Mouse (Mus musculus) liver, postnatal 0 days (tissue): ENCODE data around the gene Tram1l1. TPM values are rescaled to one million over a fixed set of nuclear protein-coding genes. Genes with fewer than 3 reads are reported as not detected.
A peak's percentile ranks its signal among the peaks of the same experiment; 100 is the strongest.
"Not testable (repeated sequence)": the region's sequence is repeated elsewhere in the genome, so short reads cannot be mapped to it uniquely, and the experiment has no call there.

Experiments
- ATAC-seq: fragments of 200-750 bp; cut with Nextera tagmentation; 2 replicates; pipeline ENCODE4 v1.8.0; 2017; ENCODE audit warnings: mild to moderate bottlenecking, moderate library complexity
- DNase-seq: peaks from one replicate; pipeline ENCODE4 v3.0.0-alpha.2; 2016
- H3K27ac ChIP-seq: fragments of 300-500 bp; sonication (generic); 2 replicates; pipeline ENCODE4 v1.5.1; 2014; ENCODE audit warnings: antibody characterized with exemption, moderate library complexity, mild to moderate bottlenecking, low read depth
- H3K27me3 ChIP-seq: fragments of 300-500 bp; sonication (generic); 2 replicates; pipeline ENCODE4 v1.6.1; 2014; ENCODE audit warnings: low read length, control low read depth, mixed read lengths; ENCODE audit not compliant: insufficient read depth
- H3K36me3 ChIP-seq: fragments of 300-500 bp; sonication (generic); replicated peaks from 2 replicates; pipeline ENCODE4 v1.6.1; 2014; ENCODE audit warnings: mild to moderate bottlenecking, control low read depth, low read length, moderate library complexity, mixed read lengths; ENCODE audit not compliant: insufficient read depth
- H3K4me1 ChIP-seq: fragments of 300-500 bp; sonication (generic); 2 replicates; pipeline ENCODE4 v1.6.1; 2014; ENCODE audit warnings: antibody characterized with exemption, mild to moderate bottlenecking, control low read depth; ENCODE audit not compliant: insufficient read depth
- H3K4me2 ChIP-seq: fragments of 300-500 bp; sonication (generic); 2 replicates; pipeline ENCODE4 v1.6.1; 2014; ENCODE audit warnings: low read depth, mild to moderate bottlenecking, low read length, moderate library complexity, mixed read lengths
- H3K4me3 ChIP-seq: fragments of 300-500 bp; sonication (generic); 2 replicates; pipeline ENCODE4 v1.5.1; 2014; ENCODE audit warnings: low read depth, low read length
- H3K9ac ChIP-seq: fragments of 300-500 bp; sonication (generic); replicated peaks from 2 replicates; pipeline ENCODE4 v1.6.1; 2014; ENCODE audit warnings: mild to moderate bottlenecking, moderate library complexity
- H3K9me3 ChIP-seq: fragments of 300-500 bp; sonication (generic); 2 replicates; pipeline ENCODE4 v1.6.1; 2016; ENCODE audit warnings: mild to moderate bottlenecking, control low read depth, low read length, mixed read lengths
- CTCF ChIP-seq: sonication (generic); IDR thresholded peaks from 2 replicates; pipeline ENCODE4 v1.5.1; 2016; ENCODE audit warnings: antibody characterized with exemption, low read depth
- EP300 ChIP-seq: IDR thresholded peaks from 2 replicates; pipeline ENCODE4 v1.6.1; 2016; ENCODE audit warnings: antibody characterized with exemption, low read depth, mild to moderate bottlenecking
- WGBS: fragments of 180-500 bp; shearing (Covaris S2); extraction: QIAGEN DNeasy Blood & Tissue Kit; methylation state at CpG from one replicate; pipeline ENCODE4 v1.1.7; 2014; ENCODE audit not compliant: insufficient replicate concordance; 5-methylcytosine and 5-hydroxymethylcytosine counted together
- polyA plus RNA-seq: library from polyadenylated mRNA; unstranded; fragments of >200 nt; fragmentation: Nextera tagmentation; extraction: Ambion mirVana; gene quantifications from 2 replicates; pipeline ENCODE4 v1.2.1, GENCODE M21; 2015

The Tram1l1 gene
- polyA plus RNA-seq, result 0.05 and 0.08 TPM in 2 replicates

- H3K9ac ChIP-seq, result no peak within 1 kb of the TSS
- no peak within 1 kb of the TSS for H3K27ac ChIP-seq
- no peak for ATAC-seq
- TF ChIP-seq CTCF (no peak), EP300 (no peak)
- H3K4me2 ChIP-seq, result peak within 1 kb of the TSS; percentile 66
- 8% methylated on average over 53 of the region's 53 CpGs for WGBS
- H3K4me1 ChIP-seq, result no peaks in the 10 kb centered on the region
- no peaks in the 10 kb centered on the region for H3K36me3 ChIP-seq
- H3K9me3 ChIP-seq, result no peaks in the 10 kb centered on the region
- peak; percentile 23 for DNase-seq
- H3K27me3 ChIP-seq, result 0 out of 2 replicates have a peak, but pooled peaks cover 4% of the 10 kb centered on the region
- peak within 1 kb of the TSS; percentile 46 for H3K4me3 ChIP-seq
Observed at GRCm38 (mm10) chr3:124320821-124321576, at the start of gene Tram1l1. Tram1l1 (plus strand) TSS chr3:124320855.

- no peak for ATAC-seq
- Histone ChIP-seq H3K9ac (no peak overlapping the region), H3K9me3 (no peaks in the 10 kb centered on the region), H3K27me3 (no peaks in the 10 kb centered on the region), H3K4me2 (no peak overlapping the region), H3K27ac (no peak overlapping the region), H3K4me1 (no peaks in the 10 kb centered on the region), H3K4me3 (no peak overlapping the region), H3K36me3 (no peaks in the 10 kb centered on the region)
- 71% methylated on average over 4 of the region's 4 CpGs for WGBS
- TF ChIP-seq CTCF (no peak), EP300 (no peak)
- no peak for DNase-seq
Observed at GRCm38 (mm10) chr3:124271229-124271628, 49.4 kb upstream of the Tram1l1 start.

GRCm38 (mm10) chr3:124271668-124272067 is 49.0 kb upstream of the Tram1l1 start:
- Histone ChIP-seq H3K27ac (no peak overlapping the region), H3K4me1 (no peaks in the 10 kb centered on the region), H3K4me3 (no peak overlapping the region), H3K36me3 (no peaks in the 10 kb centered on the region), H3K9me3 (no peaks in the 10 kb centered on the region), H3K27me3 (no peaks in the 10 kb centered on the region), H3K9ac (no peak overlapping the region), H3K4me2 (no peak overlapping the region)
- TF ChIP-seq CTCF (no peak), EP300 (no peak)
- ATAC-seq (no peak), DNase-seq (no peak)
- 76% methylated on average over 3 of the region's 3 CpGs for WGBS

- no peak overlapping the region for H3K4me3 ChIP-seq
- WGBS, result 57% methylated on average over 2 of the region's 2 CpGs
- H3K27me3 ChIP-seq, result no peaks in the 10 kb centered on the region
- no peak overlapping the region for H3K4me2 ChIP-seq
- H3K27ac ChIP-seq, result no peak overlapping the region
- no peaks in the 10 kb centered on the region for H3K9me3 ChIP-seq
- H3K9ac ChIP-seq, result no peak overlapping the region
- TF ChIP-seq EP300 (no peak), CTCF (no peak)
- H3K36me3 ChIP-seq, result no peaks in the 10 kb centered on the region
- no peak for ATAC-seq
- DNase-seq, result no peak
- H3K4me1 ChIP-seq, result no peaks in the 10 kb centered on the region
Observed at GRCm38 (mm10) chr3:124272465-124273089, 48.1 kb upstream of the Tram1l1 start.

- peak; percentile 37 for DNase-seq
- not testable (repeated sequence) for H3K27me3 ChIP-seq, H3K4me1 ChIP-seq, H3K36me3 ChIP-seq, H3K9ac ChIP-seq, ATAC-seq, H3K9me3 ChIP-seq, H3K4me2 ChIP-seq, H3K27ac ChIP-seq, H3K4me3 ChIP-seq
- 13% methylated on average over 13 of the region's 13 CpGs for WGBS
- TF ChIP-seq CTCF, result peak; percentile 73
Observed at GRCm38 (mm10) chr3:124274928-124275609, 45.6 kb upstream of the Tram1l1 start.

GRCm38 (mm10) chr3:124288936-124289335 is 31.7 kb upstream of the Tram1l1 start:
- H3K27ac ChIP-seq, H3K36me3 ChIP-seq, H3K4me1 ChIP-seq, DNase-seq, H3K4me3 ChIP-seq, H3K9ac ChIP-seq, H3K27me3 ChIP-seq, H3K9me3 ChIP-seq, H3K4me2 ChIP-seq, ATAC-seq: not testable (repeated sequence)
- 30% methylated on average over 7 of the region's 7 CpGs for WGBS
